ENCODE assay signal across 20 mouse cellular contexts in genomic region chr8:121072406-121073130, GRCm38 (mm10). TPM values are rescaled to one million over a fixed set of nuclear protein-coding genes. Genes with fewer than 3 reads are reported as not detected.
DNase-seq lines count a peak whose midpoint lies in the region; ATAC-seq and TF ChIP-seq lines count a peak whose summit lies in the region.
"Had no signal": no experiment of that assay in that cellular context is flagged by ENCODE, and none has a peak within 500 bp of the region (broad histone marks: within the 10 kb centered on the region; RNA-seq: fewer than 3 reads in every experiment).

No protein-coding gene starts in this region.

- H3K9me3 ChIP-seq in lung, embryonic 14.5 days (ENCODE audit: low read depth, low read length), result no peaks in the 10 kb centered on the region
- no peaks in the 10 kb centered on the region for H3K9me3 ChIP-seq in intestine, embryonic 15.5 days
- H3K9me3 ChIP-seq in stomach, embryonic 15.5 days, result no peaks in the 10 kb centered on the region
- H3K9me3 ChIP-seq: hindbrain, embryonic 15.5 days; kidney, embryonic 15.5 days; megakaryocyte, embryonic 14.5 days had no signal

- H3K36me3 ChIP-seq in lung, embryonic 14.5 days (ENCODE audit: insufficient read depth), result peaks cover 26% of the 10 kb centered on the region
- H3K36me3 ChIP-seq in intestine, embryonic 15.5 days, result no peaks in the 10 kb centered on the region
- H3K36me3 ChIP-seq in stomach, embryonic 15.5 days, result no peaks in the 10 kb centered on the region
- H3K36me3 ChIP-seq: forebrain, embryonic 10.5 days; hindbrain, embryonic 15.5 days; kidney, embryonic 15.5 days had no signal

- DNase-seq in gastrocnemius, adult 2 months, result no peak
- no peak for DNase-seq in gastrocnemius, adult 18-20 months (ENCODE audit: low spot score)
- DNase-seq in lung, embryonic 14.5 days, result no peak
- DNase-seq in lung, postnatal 14 days, result no peak
- no peak for DNase-seq in cerebellum, postnatal 36 days
- no peak for DNase-seq in right cerebral cortex, postnatal 4 days
- DNase-seq: adrenal gland, adult 2 months; cerebellum, adult 8-10 months; thymus, postnatal 14 days had no signal

- peaks cover 55% of the 10 kb centered on the region for H3K27me3 ChIP-seq in lung, embryonic 14.5 days (ENCODE audit: insufficient read depth, low read length)
- peaks cover 48% of the 10 kb centered on the region for H3K27me3 ChIP-seq in intestine, embryonic 15.5 days (replicated peaks)
- H3K27me3 ChIP-seq in stomach, embryonic 15.5 days (replicated peaks), result peaks cover 33% of the 10 kb centered on the region

- TF ChIP-seq CTCF in gastrocnemius, adult 2 months (IDR thresholded peaks at IDR 0.05), result no peak
- no peak for TF ChIP-seq CTCF in lung, embryonic 14.5 days (IDR thresholded peaks at IDR 0.05; ENCODE audit: low read depth)

- intact Hi-C loops in gastrocnemius, adult 2 months (cut with DNase I), result no loop called here

- WGBS in lung, embryonic 14.5 days, result 37% methylated on average over 11 of the region's 11 CpGs
- 41% methylated on average over 11 of the region's 11 CpGs for WGBS in intestine, embryonic 15.5 days
- WGBS in stomach, embryonic 15.5 days, result 31% methylated on average over 11 of the region's 11 CpGs

- peaks cover 3% of the 10 kb centered on the region; the same call in 1 of the 2 replicates for H3K4me1 ChIP-seq in lung, embryonic 14.5 days (ENCODE audit: insufficient read depth)
- H3K4me1 ChIP-seq in intestine, embryonic 15.5 days (replicated peaks), result peaks cover 28% of the 10 kb centered on the region
- peaks cover 20% of the 10 kb centered on the region for H3K4me1 ChIP-seq in stomach, embryonic 15.5 days

- no peak overlapping the region for H3K27ac ChIP-seq in gastrocnemius, adult 2 months
- peak overlapping the region; percentile 68; the same call in 1 of the 2 replicates for H3K27ac ChIP-seq in lung, embryonic 14.5 days (ENCODE audit: low read depth)
- H3K27ac ChIP-seq in intestine, embryonic 15.5 days, result peak overlapping the region; percentile 80
- peak overlapping the region; percentile 75 for H3K27ac ChIP-seq in stomach, embryonic 15.5 days
- H3K27ac ChIP-seq: forebrain, embryonic 10.5 days; hindbrain, embryonic 15.5 days; kidney, embryonic 15.5 days; left cerebral cortex, adult 2 months; liver, embryonic 14.5 days had no signal

- peak overlapping the region; percentile 64 for H3K4me3 ChIP-seq in gastrocnemius, adult 2 months
- peak overlapping the region; percentile 29; the same call in 1 of the 2 replicates for H3K4me3 ChIP-seq in lung, embryonic 14.5 days (ENCODE audit: low read depth, low read length)
- H3K4me3 ChIP-seq in intestine, embryonic 15.5 days (replicated peaks), result 0 out of 2 replicates have a peak overlapping the region, but pooled peaks have one; percentile 32
- H3K4me3 ChIP-seq in stomach, embryonic 15.5 days (replicated peaks), result peak overlapping the region; percentile 31
- H3K4me3 ChIP-seq: hindbrain, embryonic 15.5 days; left cerebral cortex, adult 2 months; megakaryocyte, embryonic 14.5 days had no signal

- ATAC-seq in lung, embryonic 14.5 days (ENCODE audit: insufficient read depth), result no peak
- no peak for ATAC-seq in intestine, embryonic 15.5 days
- no peak for ATAC-seq in stomach, embryonic 15.5 days (ENCODE audit: insufficient read depth, low FRiP score, low read depth)

- peak overlapping the region; percentile 69 for H3K4me2 ChIP-seq in lung, embryonic 14.5 days
- peak overlapping the region; percentile 65 for H3K4me2 ChIP-seq in intestine, embryonic 15.5 days (replicated peaks)
- peak overlapping the region; percentile 55 for H3K4me2 ChIP-seq in stomach, embryonic 15.5 days
- H3K4me2 ChIP-seq: hindbrain, embryonic 15.5 days had no signal

- peak overlapping the region; percentile 42 for H3K9ac ChIP-seq in lung, embryonic 14.5 days
- H3K9ac ChIP-seq in intestine, embryonic 15.5 days, result peak overlapping the region; percentile 24; the same call in 1 of the 2 replicates
- no peak overlapping the region; the same call in 1 of the 2 replicates for H3K9ac ChIP-seq in stomach, embryonic 15.5 days
- H3K9ac ChIP-seq: hindbrain, embryonic 15.5 days; kidney, embryonic 15.5 days; liver, embryonic 14.5 days had no signal

RNA-seq across cellular contexts. Expression of gene Foxf1, which starts 11.6 kb away (rescaled TPM):
- total RNA-seq in gastrocnemius, adult 2 months (2021), result under 1 TPM; 0.10 to 0.14 TPM
- under 1 TPM; 0.09 to 0.18 TPM for total RNA-seq in gastrocnemius, adult 18-20 months (2021)
- polyA plus RNA-seq in lung, embryonic 14.5 days (2014; fragmentation: Nextera tagmentation; extraction: Ambion mirVana), result 167 and 180 TPM in 2 replicates
- 105 and 126 TPM in 2 replicates for polyA plus RNA-seq in intestine, embryonic 15.5 days (2015; fragmentation: Nextera tagmentation; extraction: Ambion mirVana)
- 131 and 136 TPM in 2 replicates for polyA plus RNA-seq in stomach, embryonic 15.5 days (2015; fragmentation: Nextera tagmentation; extraction: Ambion mirVana)
- total RNA-seq: monocyte, adult 5-6 weeks; neutrophil, adult 5-6 weeks had no signal

RNA-seq across cellular contexts. Expression of gene Mthfsd, which starts 35.6 kb away (rescaled TPM):
- 10 to 100 TPM; 16.2 to 17.9 TPM for total RNA-seq in gastrocnemius, adult 2 months (2021)
- 10 to 100 TPM; 12.8 to 14.7 TPM for total RNA-seq in gastrocnemius, adult 18-20 months (2021)
- 57.6 and 63.1 TPM in 2 replicates for polyA plus RNA-seq in lung, embryonic 14.5 days (2014; fragmentation: Nextera tagmentation; extraction: Ambion mirVana)
- 50.6 and 52.3 TPM in 2 replicates for polyA plus RNA-seq in intestine, embryonic 15.5 days (2015; fragmentation: Nextera tagmentation; extraction: Ambion mirVana)
- 53.9 and 56.3 TPM in 2 replicates for polyA plus RNA-seq in stomach, embryonic 15.5 days (2015; fragmentation: Nextera tagmentation; extraction: Ambion mirVana)

RNA-seq across cellular contexts. Expression of gene Foxc2, which starts 43.4 kb away (rescaled TPM):
- under 1 TPM; 0.20 TPM for total RNA-seq in gastrocnemius, adult 2 months (2021)
- total RNA-seq in gastrocnemius, adult 18-20 months (2021), result under 1 TPM; 0.16 to 0.36 TPM
- 1.1 and 1.9 TPM in 2 replicates for polyA plus RNA-seq in lung, embryonic 14.5 days (2014; fragmentation: Nextera tagmentation; extraction: Ambion mirVana)
- polyA plus RNA-seq in intestine, embryonic 15.5 days (2015; fragmentation: Nextera tagmentation; extraction: Ambion mirVana), result 0.69 and 0.80 TPM in 2 replicates
- polyA plus RNA-seq in stomach, embryonic 15.5 days (2015; fragmentation: Nextera tagmentation; extraction: Ambion mirVana), result 0.77 and 0.90 TPM in 2 replicates
- total RNA-seq: monocyte, adult 5-6 weeks; neutrophil, adult 5-6 weeks had no signal

RNA-seq across cellular contexts. Expression of gene Foxl1, which starts 55.2 kb away (rescaled TPM):
- total RNA-seq in gastrocnemius, adult 2 months (2021), result not detected
- not detected for total RNA-seq in gastrocnemius, adult 18-20 months (2021)
- polyA plus RNA-seq in lung, embryonic 14.5 days (2014; fragmentation: Nextera tagmentation; extraction: Ambion mirVana), result 6.8 and 7.9 TPM in 2 replicates
- polyA plus RNA-seq in intestine, embryonic 15.5 days (2015; fragmentation: Nextera tagmentation; extraction: Ambion mirVana), result 9.0 and 9.3 TPM in 2 replicates
- 7.2 and 9.4 TPM in 2 replicates for polyA plus RNA-seq in stomach, embryonic 15.5 days (2015; fragmentation: Nextera tagmentation; extraction: Ambion mirVana)
- total RNA-seq: layer of hippocampus, adult 18-20 months; neutrophil, adult 5-6 weeks had no signal
